Mouse (Mus musculus): ENCODE data around the gene Peg10.

- no peak for TF ChIP-seq CTCF (IDR thresholded peaks at IDR 0.05; ENCODE audit: low read depth, low read length)
- no peak for TF ChIP-seq TAL1 (conservative IDR thresholded peaks at IDR 0.05; ENCODE audit: low read depth, low read length)
- TF ChIP-seq GATA2 (IDR thresholded peaks at IDR 0.05; ENCODE audit: borderline replicate concordance, low read depth, low read length): no peak
- TF ChIP-seq GATA1 (IDR thresholded peaks at IDR 0.05; ENCODE audit: borderline replicate concordance, low read length): no peak
Observed at GRCm38 (mm10) chr6:4722142-4722541, 25.0 kb upstream of the Peg10 start.
